Mouse (Mus musculus) bone marrow macrophage, adult 2 months (primary cell): ENCODE measurements around the gene Plekhg1. TPM values are rescaled to one million over a fixed set of nuclear protein-coding genes. Genes with fewer than 3 reads are reported as not detected.

ENCODE experiments used
- H3K27ac ChIP-seq: 2 replicates; pipeline ENCODE4 v1.5.1; 2012; ENCODE audit warnings: low read depth, low read length; ENCODE audit not compliant: insufficient read depth
- H3K4me1 ChIP-seq: 2 replicates; pipeline ENCODE4 v1.6.1; 2012; ENCODE audit warnings: low read length; ENCODE audit not compliant: control insufficient read depth, insufficient read depth
- H3K4me3 ChIP-seq: 2 replicates; pipeline ENCODE4 v1.5.1; 2012; ENCODE audit warnings: mild to moderate bottlenecking, low read length, moderate library complexity; ENCODE audit not compliant: insufficient read depth
- CTCF ChIP-seq: IDR thresholded peaks from 2 replicates; pipeline ENCODE4 v1.5.1; 2012; ENCODE audit warnings: low read depth, mild to moderate bottlenecking, low read length, moderate library complexity
- POLR2A ChIP-seq: IDR thresholded peaks from 2 replicates; pipeline ENCODE4 v1.6.1; 2012; ENCODE audit warnings: mild to moderate bottlenecking, low read depth, low read length, borderline replicate concordance
- polyA plus RNA-seq: library from polyadenylated mRNA; stranded (reverse); fragments of >200 nt; gene quantifications from 2 replicates; pipeline ENCODE4 v1.2.4, GENCODE M21; 2012; ENCODE audit not compliant: missing spikeins, insufficient read depth, insufficient read length

Gene Plekhg1
- polyA plus RNA-seq, 1 experiment = 5.5 TPM

- TF ChIP-seq CTCF (0 out of 2 replicates have a peak, but pooled peaks have one; percentile 25), POLR2A (no peak)
- Histone ChIP-seq H3K27ac (no peak overlapping the region), H3K4me3 (no peak overlapping the region), H3K4me1 (no peaks in the 10 kb centered on the region)
Observed at GRCm38 (mm10) chr10:3995277-3995676, 255.1 kb downstream of the Plekhg1 start.

- TF ChIP-seq CTCF (peak; percentile 67), POLR2A (no peak)
- Histone ChIP-seq H3K4me1 (no peaks in the 10 kb centered on the region), H3K27ac (no peak overlapping the region), H3K4me3 (no peak overlapping the region)
Observed at GRCm38 (mm10) chr10:3996170-3996876, 256.2 kb downstream of the Plekhg1 start.

GRCm38 (mm10) chr10:3997851-3998426 lies 257.8 kb downstream of the Plekhg1 start:
- TF ChIP-seq CTCF (no peak), POLR2A (no peak)
- H3K4me3 ChIP-seq = no peak overlapping the region
- no peaks in the 10 kb centered on the region for H3K4me1 ChIP-seq
- H3K27ac ChIP-seq = no peak overlapping the region

GRCm38 (mm10) chr10:4002711-4003110 lies 262.5 kb downstream of the Plekhg1 start:
- no peak overlapping the region for H3K27ac ChIP-seq
- TF ChIP-seq CTCF (no peak), POLR2A (no peak)
- H3K4me1 ChIP-seq = no peaks in the 10 kb centered on the region
- H3K4me3 ChIP-seq = no peak overlapping the region

- no peak overlapping the region for H3K27ac ChIP-seq
- no peaks in the 10 kb centered on the region for H3K4me1 ChIP-seq
- TF ChIP-seq POLR2A (no peak), CTCF (no peak)
- H3K4me3 ChIP-seq = no peak overlapping the region
Observed at GRCm38 (mm10) chr10:4005191-4005590, 265.0 kb downstream of the Plekhg1 start.

- Histone ChIP-seq H3K4me3 (no peak overlapping the region), H3K27ac (no peak overlapping the region), H3K4me1 (no peaks in the 10 kb centered on the region)
- TF ChIP-seq CTCF (no peak), POLR2A (no peak)
Observed at GRCm38 (mm10) chr10:4006296-4007015, 266.3 kb downstream of the Plekhg1 start.

Other genes with a start within 250 kb of the Plekhg1 start
- not detected in 2 replicates for gene Iyd, start 200.1 kb upstream of the Plekhg1 start, polyA plus RNA-seq
- 4.5 and 5.6 TPM in 2 replicates for gene Mthfd1l, start 232.8 kb downstream of the Plekhg1 start, polyA plus RNA-seq